ENCODE assay signal across 27 mouse cellular contexts in genomic region chr4:150013805-150014204, GRCm38 (mm10). TPM values are rescaled to one million over a fixed set of nuclear protein-coding genes. Genes with fewer than 3 reads are reported as not detected.
A peak's percentile ranks its signal among the peaks of the same experiment; 100 is the strongest.
DNase-seq lines count a peak whose midpoint lies in the region; ATAC-seq and TF ChIP-seq lines count a peak whose summit lies in the region.
"Had no signal": no experiment of that assay in that cellular context is flagged by ENCODE, and none has a peak within 500 bp of the region (broad histone marks: within the 10 kb centered on the region; RNA-seq: fewer than 3 reads in every experiment).

No protein-coding gene starts in this region.

- no peaks in the 10 kb centered on the region for H3K36me3 ChIP-seq in liver, embryonic 15.5 days (replicated peaks)
- no peaks in the 10 kb centered on the region for H3K36me3 ChIP-seq in liver, embryonic 12.5 days
- H3K36me3 ChIP-seq in small intestine, adult 2 months (ENCODE audit: control insufficient read depth, insufficient read depth, low read length) = no peaks in the 10 kb centered on the region
- H3K36me3 ChIP-seq: embryonic facial prominence, embryonic 12.5 days; embryonic facial prominence, embryonic 15.5 days; heart, embryonic 13.5 days had no signal

- H3K27ac ChIP-seq in gastrocnemius, adult 2 months = peak overlapping the region; percentile 97
- peak overlapping the region; percentile 30; the same call in 1 of the 2 replicates for H3K27ac ChIP-seq in liver, embryonic 15.5 days (replicated peaks)
- no peak overlapping the region for H3K27ac ChIP-seq in liver, embryonic 12.5 days
- H3K27ac ChIP-seq in small intestine, adult 2 months (ENCODE audit: insufficient read depth, low read depth, low read length) = peak overlapping the region; percentile 41; the same call in 1 of the 2 replicates
- H3K27ac ChIP-seq: embryonic facial prominence, embryonic 12.5 days; embryonic facial prominence, embryonic 15.5 days; heart, embryonic 13.5 days; hindbrain, embryonic 14.5 days; hindbrain, postnatal 0 days had no signal

- peaks cover 37% of the 10 kb centered on the region for H3K4me1 ChIP-seq in liver, embryonic 15.5 days (replicated peaks)
- peaks cover 27% of the 10 kb centered on the region for H3K4me1 ChIP-seq in liver, embryonic 12.5 days
- peaks cover 20% of the 10 kb centered on the region; the same call in 1 of the 2 replicates for H3K4me1 ChIP-seq in small intestine, adult 2 months (ENCODE audit: control insufficient read depth, insufficient read depth, insufficient read length, low read length)

- no peaks in the 10 kb centered on the region for H3K9me3 ChIP-seq in liver, embryonic 15.5 days (replicated peaks)
- H3K9me3 ChIP-seq in liver, embryonic 12.5 days (replicated peaks) = no peaks in the 10 kb centered on the region
- H3K9me3 ChIP-seq: embryonic facial prominence, embryonic 12.5 days; embryonic facial prominence, embryonic 15.5 days; heart, embryonic 13.5 days had no signal

- intact Hi-C loops in gastrocnemius, adult 2 months (cut with DNase I) = no loop called here

- H3K27me3 ChIP-seq in liver, embryonic 15.5 days = no peaks in the 10 kb centered on the region
- H3K27me3 ChIP-seq in liver, embryonic 12.5 days (replicated peaks) = peaks cover 10% of the 10 kb centered on the region
- no peaks in the 10 kb centered on the region for H3K27me3 ChIP-seq in small intestine, adult 2 months (ENCODE audit: control insufficient read depth, insufficient read depth, low read length)
- H3K27me3 ChIP-seq: embryonic facial prominence, embryonic 15.5 days; heart, embryonic 13.5 days had no signal

- whole genome bisulfite sequencing in liver, embryonic 15.5 days (ENCODE audit: insufficient replicate concordance) = 68% methylated on average over 5 of the region's 5 CpGs
- WGBS in liver, embryonic 12.5 days (ENCODE audit: insufficient replicate concordance) = 67% methylated on average over 5 of the region's 5 CpGs
- WGBS in small intestine, adult 2 months = 76% methylated on average over 5 of the region's 5 CpGs

- no peak for DNase-seq in gastrocnemius, adult 2 months
- no peak for DNase-seq in gastrocnemius, postnatal 10 days
- DNase-seq in kidney, postnatal 14 days = no peak
- DNase-seq in layer of hippocampus, adult 9-11 months = no peak
- DNase-seq: adrenal gland, adult 8-10 months; adrenal gland, postnatal 25 days; cerebellum, adult 11 months; cerebellum, adult 2 months; cerebellum, adult 9-11 months; cerebellum, postnatal 25 days; forebrain, postnatal 0 days; gastrocnemius, postnatal 36 days; heart, adult 18-20 months; heart, postnatal 14 days; heart, postnatal 4 days had no signal

- TF ChIP-seq POLR2A in small intestine, adult 2 months (IDR thresholded peaks at IDR 0.05; ENCODE audit: low read depth, low read length) = no peak

- H3K9ac ChIP-seq in liver, embryonic 15.5 days = no peak overlapping the region
- H3K9ac ChIP-seq in liver, embryonic 12.5 days = no peak overlapping the region
- H3K9ac ChIP-seq: embryonic facial prominence, embryonic 12.5 days; embryonic facial prominence, embryonic 15.5 days; forebrain, postnatal 0 days; heart, embryonic 13.5 days; hindbrain, embryonic 14.5 days had no signal

- TF ChIP-seq CTCF in gastrocnemius, adult 2 months (IDR thresholded peaks at IDR 0.05) = no peak
- no peak for TF ChIP-seq CTCF in small intestine, adult 2 months (IDR thresholded peaks at IDR 0.05; ENCODE audit: extremely low read depth, insufficient read length, insufficient replicate concordance, low read depth, low read length)

- no peak for ATAC-seq in liver, embryonic 15.5 days (ENCODE audit: insufficient read depth)
- no peak for ATAC-seq in liver, embryonic 12.5 days
- peak; percentile 30 for ATAC-seq in granulocyte monocyte progenitor cell, adult 5-6 weeks (replicated peaks; ENCODE audit: poor library complexity, severe bottlenecking)
- ATAC-seq: activated CD4-positive, CD25-positive, alpha-beta regulatory T cell, adult 4 months; forebrain, embryonic 14.5 days; forebrain, postnatal 0 days; hindbrain, postnatal 0 days had no signal

- H3K4me2 ChIP-seq in liver, embryonic 15.5 days = no peak overlapping the region
- H3K4me2 ChIP-seq in liver, embryonic 12.5 days = no peak overlapping the region
- H3K4me2 ChIP-seq: embryonic facial prominence, embryonic 12.5 days; embryonic facial prominence, embryonic 15.5 days; heart, embryonic 13.5 days; hindbrain, embryonic 14.5 days had no signal

- H3K4me3 ChIP-seq in gastrocnemius, adult 2 months = no peak overlapping the region
- H3K4me3 ChIP-seq in liver, embryonic 15.5 days (replicated peaks) = no peak overlapping the region
- H3K4me3 ChIP-seq in liver, embryonic 12.5 days = no peak overlapping the region
- H3K4me3 ChIP-seq in small intestine, adult 2 months (ENCODE audit: low read depth, low read length) = no peak overlapping the region
- H3K4me3 ChIP-seq: embryonic facial prominence, embryonic 12.5 days; embryonic facial prominence, embryonic 15.5 days; heart, embryonic 13.5 days had no signal

RNA-seq across cellular contexts. Expression of gene H6pd, which starts 5.0 kb away (rescaled TPM):
- 100 to 1,000 TPM in 1 of 2 experiments, 10 to 100 TPM in 1; 41.6 to 104 TPM for total RNA-seq in gastrocnemius, adult 2 months (2021)
- total RNA-seq in gastrocnemius, postnatal 10 days (2021) = 10 to 100 TPM; 57.1 to 61.3 TPM
- polyA plus RNA-seq in liver, embryonic 15.5 days (2015; fragmentation: Nextera tagmentation; extraction: Ambion mirVana) = 16.9 and 21.5 TPM in 2 replicates
- polyA plus RNA-seq in liver, embryonic 12.5 days (2016; fragmentation: Nextera tagmentation; extraction: Ambion mirVana) = 8.8 and 9.0 TPM in 2 replicates
- 15.3 and 18.1 TPM in 2 replicates for total RNA-seq in granulocyte monocyte progenitor cell, adult 5-6 weeks (2014; fragmentation: Nextera tagmentation)
- 27.5 and 28.8 TPM in 2 replicates for total RNA-seq in granulocyte monocyte progenitor cell, adult 5-6 weeks (2017)
- polyA plus RNA-seq in small intestine, adult 2 months (2012; rRNA removed) = 17.7 and 22.0 TPM in 2 replicates

RNA-seq across cellular contexts. Expression of gene Spsb1, which starts 59.0 kb away (rescaled TPM):
- 10 to 100 TPM in 1 of 2 experiments, 1 to 10 TPM in 1; 5.5 to 16.1 TPM for total RNA-seq in gastrocnemius, adult 2 months (2021)
- total RNA-seq in gastrocnemius, postnatal 10 days (2021) = 10 to 100 TPM; 18.9 to 21.1 TPM
- 0.61 and 0.77 TPM in 2 replicates for polyA plus RNA-seq in liver, embryonic 15.5 days (2015; fragmentation: Nextera tagmentation; extraction: Ambion mirVana)
- polyA plus RNA-seq in liver, embryonic 12.5 days (2016; fragmentation: Nextera tagmentation; extraction: Ambion mirVana) = 0.97 and 1.5 TPM in 2 replicates
- not detected in 2 replicates for total RNA-seq in granulocyte monocyte progenitor cell, adult 5-6 weeks (2014; fragmentation: Nextera tagmentation)
- total RNA-seq in granulocyte monocyte progenitor cell, adult 5-6 weeks (2017) = not detected in 2 replicates
- 17.4 and 27.3 TPM in 2 replicates for polyA plus RNA-seq in small intestine, adult 2 months (2012; rRNA removed)
- total RNA-seq: common myeloid progenitor, adult 5-6 weeks had no signal

Comparison
In these comparisons a context has a peak if more than half of its experiments do, and no peak if none do; other contexts are left out.
1. RNA of gene Spsb1, which starts 59.0 kb away (total RNA-seq): 18.9 to 21.1 TPM in gastrocnemius, postnatal 10 days and 5.5 to 16.1 TPM in gastrocnemius, adult 2 months; not detected in granulocyte monocyte progenitor cell, adult 5-6 weeks; every median in the first group is over 4 times any median in the second.